Mouse (Mus musculus) bone marrow, adult 2 months (tissue): Measurements from ENCODE around the gene Gm20547.

Source experiments
- CTCF ChIP-seq: fragments of 200-500 bp; IDR thresholded peaks from 2 replicates; pipeline ENCODE4 v1.5.1; 2011; ENCODE audit warnings: low read length, control low read depth; ENCODE audit not compliant: control insufficient read depth, insufficient read depth
- POLR2A ChIP-seq: fragments of 200-500 bp; IDR thresholded peaks from 2 replicates; pipeline ENCODE4 v1.6.1; 2011; ENCODE audit warnings: low read depth, mild to moderate bottlenecking, control low read depth, low read length, borderline replicate concordance; ENCODE audit not compliant: control insufficient read depth

DNA sequence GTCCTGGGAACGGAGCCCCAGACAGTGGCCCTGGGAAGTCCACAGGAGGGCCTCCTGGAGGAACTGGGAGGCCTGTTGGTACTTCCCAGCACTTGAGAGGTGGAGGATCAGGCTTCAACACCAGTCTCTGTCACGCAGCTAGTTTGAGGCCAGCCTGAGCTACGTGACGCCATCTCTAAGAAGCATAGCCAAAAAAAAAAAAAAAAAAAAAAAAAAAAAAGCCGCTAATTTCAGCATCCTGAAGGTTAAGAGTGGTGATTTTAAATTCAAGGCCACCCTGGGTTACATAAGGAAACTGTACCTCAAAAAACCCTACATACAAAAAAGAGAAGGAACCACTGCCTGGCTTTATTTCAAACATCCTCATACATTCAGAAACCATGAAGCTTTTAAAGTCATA is 42.4 kb upstream of the Gm20547 start:
- no peak for TF ChIP-seq POLR2A
- no peak for TF ChIP-seq CTCF
